Mouse (Mus musculus): Measurements from ENCODE around the gene Ppp1r21.

DNA sequence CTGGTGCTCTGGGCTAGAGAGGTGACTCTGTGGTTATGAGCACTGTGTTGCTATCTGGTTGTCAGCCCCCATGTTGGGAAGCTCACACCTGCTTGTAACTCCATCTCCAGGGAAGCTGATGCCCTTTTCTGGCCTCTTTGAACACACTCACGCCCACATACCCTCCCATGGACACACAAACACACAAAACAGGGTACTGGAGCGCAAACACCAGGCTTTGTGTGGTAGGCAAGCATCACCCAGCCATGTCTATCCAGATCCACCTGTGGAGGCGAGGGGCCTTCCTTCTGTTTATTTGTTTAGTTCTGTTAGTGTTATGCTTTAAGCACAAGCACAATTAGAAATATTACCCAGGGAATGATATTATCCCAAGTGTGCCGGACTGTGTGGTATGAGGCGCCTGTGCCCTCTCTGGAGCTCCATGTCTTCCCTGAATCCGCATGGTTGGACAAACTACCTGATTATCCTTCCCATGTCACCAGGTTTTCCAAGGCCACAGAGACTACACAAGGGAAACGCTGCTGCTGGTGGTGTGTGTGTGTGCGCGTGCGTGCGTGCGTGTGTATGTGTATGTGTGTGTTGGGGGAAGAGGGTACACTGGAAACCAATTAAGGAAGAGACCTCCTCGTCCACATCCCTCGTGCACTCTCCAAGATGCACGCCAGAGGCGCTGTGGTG lies 66.8 kb downstream of the Ppp1r21 start:
- TF ChIP-seq RAD21 (IDR thresholded peaks at IDR 0.05; ENCODE audit: low read depth, low read length) (no peak), CTCF (IDR thresholded peaks at IDR 0.05 in 2 of 3, conservative IDR thresholded peaks at IDR 0.05 in 1 of 3; ENCODE audit: control insufficient read depth in 1 of 3, insufficient read depth in 1 of 3, low read depth in 2 of 3, low read length in 3 of 3, poor library complexity in 1 of 3, severe bottlenecking in 1 of 3) (peak; percentile 52 to 58 (median 58); a peak in 4 of 6 replicates), MAX (IDR thresholded peaks at IDR 0.05; ENCODE audit: low read length) (peak; percentile 64), BHLHE40 (IDR thresholded peaks at IDR 0.05; ENCODE audit: borderline replicate concordance, low read depth, low read length) (no peak), USF1 (IDR thresholded peaks at IDR 0.05; ENCODE audit: low read depth, low read length) (0 out of 2 replicates have a peak, but pooled peaks have one; percentile 16), POLR2A (IDR thresholded peaks at IDR 0.05; ENCODE audit: control insufficient read depth in 1 of 2, insufficient read depth in 1 of 2, low read depth in 1 of 2, low read length in 2 of 2, poor library complexity in 1 of 2) (no peak), ZMIZ1 (IDR thresholded peaks at IDR 0.05; ENCODE audit: low read depth, low read length) (no peak), CHD2 (IDR thresholded peaks at IDR 0.05; ENCODE audit: low read length) (no peak), TAL1 (IDR thresholded peaks at IDR 0.05; ENCODE audit: low read length) (no peak), ZC3H11A (IDR thresholded peaks at IDR 0.05; ENCODE audit: low read depth, low read length) (no peak), MXI1 (IDR thresholded peaks at IDR 0.05; ENCODE audit: low read depth, low read length) (peak; percentile 29)

All from MEL (cell line).